Mouse (Mus musculus): Measurements from ENCODE around the gene Dgkb. TPM values are rescaled to one million over a fixed set of nuclear protein-coding genes. Genes with fewer than 3 reads are reported as not detected.

Dgkb gene
- polyA plus RNA-seq, 1 experiment, result 0.18 TPM

GRCm38 (mm10) chr12:37985352-37985751, 167.8 kb downstream of the Dgkb start:
- TF ChIP-seq CTCF (IDR thresholded peaks at IDR 0.05; ENCODE audit: borderline replicate concordance, insufficient read depth, low read length) (no peak), POLR2A (IDR thresholded peaks at IDR 0.05; ENCODE audit: low read depth, low read length) (no peak)

GRCm38 (mm10) chr12:37988066-37988591, 170.6 kb downstream of the Dgkb start:
- Histone ChIP-seq H3K4me1 (ENCODE audit: control insufficient read depth, insufficient read depth, low read length) (no peaks in the 10 kb centered on the region), H3K27ac (ENCODE audit: insufficient read depth, low read length) (no peak overlapping the region), H3K4me3 (ENCODE audit: insufficient read depth, low read length) (no peak overlapping the region)
- TF ChIP-seq CTCF (IDR thresholded peaks at IDR 0.05; ENCODE audit: borderline replicate concordance, insufficient read depth, low read length) (no peak), POLR2A (IDR thresholded peaks at IDR 0.05; ENCODE audit: low read depth, low read length) (no peak)

More at GRCm38 (mm10) chr12:37985352-37985751, 167.8 kb downstream of the Dgkb start:
- Histone ChIP-seq H3K4me3 (ENCODE audit: insufficient read depth, low read length) (no peak overlapping the region), H3K4me1 (ENCODE audit: control insufficient read depth, insufficient read depth, low read length) (no peaks in the 10 kb centered on the region), H3K27ac (ENCODE audit: insufficient read depth, low read length) (no peak overlapping the region)

DNA sequence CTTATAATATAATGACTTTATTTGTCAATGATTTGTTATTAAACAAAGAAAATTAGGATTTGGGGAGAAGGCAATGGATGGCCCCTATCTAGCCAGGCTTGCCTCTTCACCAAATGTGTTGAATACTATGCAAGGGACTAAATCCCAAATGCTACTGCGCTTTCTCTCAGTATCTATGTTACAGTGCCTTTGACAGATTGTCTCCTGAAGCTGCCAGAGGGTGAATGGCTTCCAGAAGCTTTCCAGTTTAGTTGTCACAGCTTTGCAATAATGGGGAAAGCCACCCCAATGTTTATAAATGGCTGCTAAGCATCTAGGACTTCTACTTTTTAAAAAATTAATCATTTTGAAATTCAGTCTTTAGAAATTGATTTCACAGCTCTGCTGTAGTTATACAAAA, 175.7 kb downstream of the Dgkb start:
- H3K4me1 ChIP-seq (ENCODE audit: control insufficient read depth, insufficient read depth, low read length), result no peaks in the 10 kb centered on the region
- no peak for TF ChIP-seq POLR2A (IDR thresholded peaks at IDR 0.05; ENCODE audit: low read depth, low read length)
- TF ChIP-seq CTCF (IDR thresholded peaks at IDR 0.05; ENCODE audit: borderline replicate concordance, insufficient read depth, low read length), result no peak
- H3K27ac ChIP-seq (ENCODE audit: insufficient read depth, low read length), result no peak overlapping the region
- no peak overlapping the region for H3K4me3 ChIP-seq (ENCODE audit: insufficient read depth, low read length)

DNA sequence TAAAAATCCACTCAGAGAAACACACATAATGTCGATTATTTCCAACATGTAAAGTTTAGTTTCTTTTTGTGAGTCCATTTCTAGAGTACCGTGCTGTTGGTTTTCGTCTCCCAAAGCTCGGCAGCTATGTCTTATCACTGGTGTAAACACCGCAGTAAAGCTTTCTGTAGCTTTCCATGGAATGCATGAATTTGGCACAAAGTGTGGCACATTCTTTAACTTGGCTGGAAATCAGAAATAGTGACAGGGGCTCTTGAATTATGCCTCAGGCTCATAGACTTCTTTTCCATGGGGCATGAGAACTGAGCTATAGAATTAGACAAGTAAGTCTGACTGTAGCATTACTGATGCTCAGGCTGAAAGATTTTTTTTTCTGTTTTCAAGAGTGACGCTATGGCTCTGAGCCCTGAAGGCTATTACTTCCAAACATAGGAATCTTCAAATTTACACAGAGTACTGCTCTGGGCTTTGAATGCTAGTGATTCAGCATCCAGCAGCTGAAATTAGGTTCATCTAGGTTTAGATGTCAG, 179.0 kb downstream of the Dgkb start:
- TF ChIP-seq CTCF (IDR thresholded peaks at IDR 0.05; ENCODE audit: borderline replicate concordance, insufficient read depth, low read length) (no peak), POLR2A (IDR thresholded peaks at IDR 0.05; ENCODE audit: low read depth, low read length) (no peak)
- no peaks in the 10 kb centered on the region for H3K4me1 ChIP-seq (ENCODE audit: control insufficient read depth, insufficient read depth, low read length)
- H3K27ac ChIP-seq (ENCODE audit: insufficient read depth, low read length), result no peak overlapping the region
- H3K4me3 ChIP-seq (ENCODE audit: insufficient read depth, low read length), result no peak overlapping the region

GRCm38 (mm10) chr12:38017674-38018073, 200.1 kb downstream of the Dgkb start:
- no peak overlapping the region for H3K27ac ChIP-seq (ENCODE audit: insufficient read depth, low read length)
- no peak overlapping the region for H3K4me3 ChIP-seq (ENCODE audit: insufficient read depth, low read length)
- TF ChIP-seq CTCF (IDR thresholded peaks at IDR 0.05; ENCODE audit: borderline replicate concordance, insufficient read depth, low read length), result no peak
- no peak for TF ChIP-seq POLR2A (IDR thresholded peaks at IDR 0.05; ENCODE audit: low read depth, low read length)
- H3K4me1 ChIP-seq (ENCODE audit: control insufficient read depth, insufficient read depth, low read length), result no peaks in the 10 kb centered on the region

DNA sequence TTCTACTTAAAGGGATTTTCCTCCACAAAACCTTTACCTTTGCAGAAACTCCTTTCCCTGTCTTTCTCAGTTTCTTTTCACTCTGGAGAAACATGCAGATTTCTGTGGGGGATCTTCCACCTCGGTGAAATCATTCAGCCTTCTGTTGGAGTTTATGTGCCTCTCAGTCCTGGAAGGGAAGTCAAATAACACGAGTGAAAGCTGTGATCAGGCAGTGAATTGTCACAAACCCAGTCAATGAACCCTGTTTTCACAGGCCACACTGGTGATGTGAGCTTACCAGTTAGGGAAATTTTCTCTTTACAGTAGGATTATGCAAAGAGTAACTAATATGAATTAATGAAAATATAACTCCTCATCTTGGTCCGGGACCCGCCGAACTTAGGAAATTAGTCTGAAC, 229.7 kb downstream of the Dgkb start:
- TF ChIP-seq POLR2A (IDR thresholded peaks at IDR 0.05; ENCODE audit: low read depth, low read length) (no peak), CTCF (IDR thresholded peaks at IDR 0.05; ENCODE audit: borderline replicate concordance, insufficient read depth, low read length) (no peak)
- no peak overlapping the region for H3K4me3 ChIP-seq (ENCODE audit: insufficient read depth, low read length)
- no peak overlapping the region for H3K27ac ChIP-seq (ENCODE audit: insufficient read depth, low read length)
- no peaks in the 10 kb centered on the region for H3K4me1 ChIP-seq (ENCODE audit: control insufficient read depth, insufficient read depth, low read length)

GRCm38 (mm10) chr12:38088224-38088623, 270.7 kb downstream of the Dgkb start:
- TF ChIP-seq POLR2A (IDR thresholded peaks at IDR 0.05; ENCODE audit: low read depth, low read length) (no peak), CTCF (IDR thresholded peaks at IDR 0.05; ENCODE audit: borderline replicate concordance, insufficient read depth, low read length) (no peak)
- Histone ChIP-seq H3K4me1 (ENCODE audit: control insufficient read depth, insufficient read depth, low read length) (no peaks in the 10 kb centered on the region), H3K4me3 (ENCODE audit: insufficient read depth, low read length) (no peak overlapping the region), H3K27ac (ENCODE audit: insufficient read depth, low read length) (no peak overlapping the region)

- no peak for TF ChIP-seq CTCF (IDR thresholded peaks at IDR 0.05; ENCODE audit: borderline replicate concordance, insufficient read depth, low read length)
- TF ChIP-seq POLR2A (IDR thresholded peaks at IDR 0.05; ENCODE audit: low read depth, low read length), result no peak
- Histone ChIP-seq H3K4me3 (ENCODE audit: insufficient read depth, low read length) (no peak overlapping the region), H3K27ac (ENCODE audit: insufficient read depth, low read length) (no peak overlapping the region), H3K4me1 (ENCODE audit: control insufficient read depth, insufficient read depth, low read length) (no peaks in the 10 kb centered on the region)
Measured at GRCm38 (mm10) chr12:38111928-38112327, 294.4 kb downstream of the Dgkb start.

- Histone ChIP-seq H3K27ac (ENCODE audit: insufficient read depth, low read length) (no peak overlapping the region), H3K4me1 (ENCODE audit: control insufficient read depth, insufficient read depth, low read length) (no peaks in the 10 kb centered on the region), H3K4me3 (ENCODE audit: insufficient read depth, low read length) (no peak overlapping the region)
- no peak for TF ChIP-seq CTCF (IDR thresholded peaks at IDR 0.05; ENCODE audit: borderline replicate concordance, insufficient read depth, low read length)
- no peak for TF ChIP-seq POLR2A (IDR thresholded peaks at IDR 0.05; ENCODE audit: low read depth, low read length)
Measured at GRCm38 (mm10) chr12:38114990-38115615, 297.6 kb downstream of the Dgkb start.

DNA sequence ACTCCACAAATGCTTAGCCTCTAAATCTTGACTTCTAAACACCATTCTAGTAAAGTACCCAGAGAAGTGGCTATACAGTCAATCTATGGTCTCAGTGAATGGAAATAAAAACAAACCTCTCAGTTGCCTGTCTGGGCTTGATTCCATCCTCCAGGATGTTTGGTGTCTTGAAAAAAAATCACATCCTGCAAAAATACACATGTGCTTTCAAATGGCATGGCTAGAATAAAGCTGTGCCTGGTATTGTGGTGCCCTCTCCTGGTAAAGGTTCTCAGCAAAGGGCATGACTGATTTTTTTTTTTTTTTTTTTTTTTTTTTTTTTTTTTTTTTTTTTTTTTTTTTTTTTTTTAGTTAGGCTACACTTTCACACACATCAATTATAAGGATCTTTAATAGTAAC, 306.0 kb downstream of the Dgkb start:
- no peak overlapping the region for H3K4me3 ChIP-seq (ENCODE audit: insufficient read depth, low read length)
- no peak for TF ChIP-seq POLR2A (IDR thresholded peaks at IDR 0.05; ENCODE audit: low read depth, low read length)
- TF ChIP-seq CTCF (IDR thresholded peaks at IDR 0.05; ENCODE audit: borderline replicate concordance, insufficient read depth, low read length), result no peak
- H3K27ac ChIP-seq (ENCODE audit: insufficient read depth, low read length), result no peak overlapping the region
- no peaks in the 10 kb centered on the region for H3K4me1 ChIP-seq (ENCODE audit: control insufficient read depth, insufficient read depth, low read length)
